Mouse (Mus musculus) v-Abl transformed pro-B cells (cell line): ENCODE measurements at regions not wholly inside any gene's neighbourhood (a gene's known extent, or its start where the extent isn't known, plus 50 kb on each side); places are given as distances from the start of the nearest gene placed in this dataset.

Experiments used
- in situ Hi-C, 2 experiments: fragments of 400-800 bp; cut with MboI; formaldehyde crosslinking; loops; one replicate each; pipeline ENCODE4 v1.15.1; 2025; ENCODE audit not compliant: unreplicated experiment in 2 of 2

GRCm38 (mm10) chr13:52778848-52779247, 150.6 kb downstream of the Auh start:
- in situ Hi-C loops = no loop called here
